Mouse (Mus musculus) midbrain, embryonic 16.5 days (tissue): ENCODE data around the gene Cdr1. TPM values are rescaled to one million over a fixed set of nuclear protein-coding genes. Genes with fewer than 3 reads are reported as not detected.

ENCODE experiments used
- microRNA-seq: library from miRNA; unstranded; fragments of <30 nt; microRNA quantifications from one replicate; pipeline ENCODE4, GENCODE M21; 2017
- polyA plus RNA-seq: library from polyadenylated mRNA; unstranded; fragments of >200 nt; fragmentation: Nextera tagmentation; extraction: Ambion mirVana; gene quantifications from 2 replicates; pipeline ENCODE4 v1.2.1, GENCODE M21; 2015

Cdr1 gene
- polyA plus RNA-seq, 1 experiment from 2014 or later: not detected

Small RNAs within 50 kb of the gene (microRNA-seq; reads per million reads assigned to microRNA genes)
- gene Gm24396: not detected
